10 mouse cellular contexts compared by ENCODE assay signal in the genomic region with DNA sequence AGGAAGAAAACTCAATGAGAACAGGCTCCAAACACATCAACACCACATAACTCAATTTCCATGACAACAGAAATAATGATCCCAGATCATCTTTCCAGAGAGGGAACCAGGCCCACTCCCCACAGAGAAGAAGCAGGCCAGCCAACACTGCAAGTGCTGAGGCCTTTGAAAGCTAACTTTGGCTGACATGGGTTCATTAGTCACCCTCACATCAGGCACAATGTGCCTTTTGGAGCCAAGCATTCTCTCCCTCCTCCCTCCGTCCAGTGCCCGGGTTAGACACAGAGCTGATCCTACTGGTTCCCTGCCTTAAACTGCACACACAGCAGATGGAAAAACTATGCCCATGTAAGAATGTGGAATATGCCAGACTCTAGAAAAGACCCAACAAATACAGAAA. TPM values are rescaled to one million over a fixed set of nuclear protein-coding genes. Genes with fewer than 3 reads are reported as not detected.
DNase-seq lines count a peak whose midpoint lies in the region; ATAC-seq and TF ChIP-seq lines count a peak whose summit lies in the region.
"Had no signal": no experiment of that assay in that cellular context is flagged by ENCODE, and none has a peak within 500 bp of the region (broad histone marks: within the 10 kb centered on the region; RNA-seq: fewer than 3 reads in every experiment).

No protein-coding gene starts in this region.

- H3K9ac ChIP-seq in midbrain, postnatal 0 days (replicated peaks; ENCODE audit: low read length, poor library complexity, severe bottlenecking): no peak overlapping the region
- H3K9ac ChIP-seq in midbrain, embryonic 15.5 days: no peak overlapping the region
- H3K9ac ChIP-seq: neural tube, embryonic 13.5 days had no signal

- DNase-seq in gastrocnemius, adult 2 months: peak; percentile 49
- no peak for DNase-seq in gastrocnemius, postnatal 4 days (ENCODE audit: low spot score in 2 of 2)
- peak; percentile 74 for DNase-seq in midbrain, postnatal 0 days (ENCODE audit: low spot score)
- peak; percentile 27 for DNase-seq in hindbrain, embryonic 10.5 days (ENCODE audit: low spot score)
- peak; percentile 54 for DNase-seq in skeletal muscle tissue, adult 2 months (ENCODE audit: low read depth, low spot score)
- no peak for DNase-seq in thymus, postnatal 0 days (ENCODE audit: low spot score)
- DNase-seq: kidney, postnatal 14 days had no signal

- no peak; the same call in 1 of the 2 replicates for ATAC-seq in midbrain, postnatal 0 days (ENCODE audit: low FRiP score)
- ATAC-seq in midbrain, embryonic 15.5 days (replicated peaks): no peak; the same call in 1 of the 2 replicates

- 0 out of 2 replicates have a peak, but pooled peaks cover 2% of the 10 kb centered on the region for H3K4me1 ChIP-seq in midbrain, postnatal 0 days (ENCODE audit: insufficient read depth, low read length)
- H3K4me1 ChIP-seq in midbrain, embryonic 15.5 days: no peaks in the 10 kb centered on the region
- peaks cover 16% of the 10 kb centered on the region for H3K4me1 ChIP-seq in hindbrain, embryonic 10.5 days (replicated peaks)

- H3K27me3 ChIP-seq in midbrain, postnatal 0 days (ENCODE audit: insufficient read depth, low read length): no peaks in the 10 kb centered on the region
- no peaks in the 10 kb centered on the region for H3K27me3 ChIP-seq in midbrain, embryonic 15.5 days (replicated peaks)
- H3K27me3 ChIP-seq in hindbrain, embryonic 10.5 days (ENCODE audit: insufficient read depth, poor library complexity, severe bottlenecking): no peaks in the 10 kb centered on the region
- H3K27me3 ChIP-seq: neural tube, embryonic 13.5 days had no signal

- H3K4me2 ChIP-seq in midbrain, postnatal 0 days (ENCODE audit: low read depth, low read length, poor library complexity, severe bottlenecking): no peak overlapping the region
- H3K4me2 ChIP-seq in midbrain, embryonic 15.5 days: no peak overlapping the region
- H3K4me2 ChIP-seq: neural tube, embryonic 13.5 days had no signal

- no peak for TF ChIP-seq CTCF in gastrocnemius, adult 2 months (IDR thresholded peaks at IDR 0.05)
- TF ChIP-seq CTCF in midbrain, postnatal 0 days (IDR thresholded peaks at IDR 0.05): no peak

- 36% methylated on average over 2 of the region's 2 CpGs for WGBS in midbrain, postnatal 0 days
- WGBS in midbrain, embryonic 15.5 days: 32% methylated on average over 2 of the region's 2 CpGs
- 52% methylated on average over 2 of the region's 2 CpGs for WGBS in hindbrain, embryonic 10.5 days

- intact Hi-C loops in gastrocnemius, adult 2 months (cut with DNase I): no loop called here

- no peaks in the 10 kb centered on the region for H3K36me3 ChIP-seq in midbrain, postnatal 0 days (ENCODE audit: insufficient read depth, low read length)
- H3K36me3 ChIP-seq in midbrain, embryonic 15.5 days (replicated peaks): no peaks in the 10 kb centered on the region
- H3K36me3 ChIP-seq in hindbrain, embryonic 10.5 days: peaks cover 7% of the 10 kb centered on the region
- H3K36me3 ChIP-seq: neural tube, embryonic 13.5 days had no signal

- H3K27ac ChIP-seq in gastrocnemius, adult 2 months: peak overlapping the region; percentile 67
- H3K27ac ChIP-seq in midbrain, postnatal 0 days (ENCODE audit: low read depth, low read length): no peak overlapping the region
- no peak overlapping the region for H3K27ac ChIP-seq in midbrain, embryonic 15.5 days
- H3K27ac ChIP-seq in hindbrain, embryonic 10.5 days: no peak overlapping the region
- H3K27ac ChIP-seq: heart, embryonic 10.5 days; neural tube, embryonic 13.5 days had no signal

- H3K9me3 ChIP-seq in midbrain, postnatal 0 days (ENCODE audit: low read length): no peaks in the 10 kb centered on the region
- no peaks in the 10 kb centered on the region for H3K9me3 ChIP-seq in midbrain, embryonic 15.5 days
- no peaks in the 10 kb centered on the region for H3K9me3 ChIP-seq in hindbrain, embryonic 10.5 days
- H3K9me3 ChIP-seq: heart, embryonic 10.5 days; neural tube, embryonic 13.5 days had no signal

- no peak overlapping the region for H3K4me3 ChIP-seq in gastrocnemius, adult 2 months
- H3K4me3 ChIP-seq in midbrain, postnatal 0 days (ENCODE audit: low read depth, low read length): no peak overlapping the region
- no peak overlapping the region for H3K4me3 ChIP-seq in midbrain, embryonic 15.5 days
- no peak overlapping the region for H3K4me3 ChIP-seq in hindbrain, embryonic 10.5 days
- H3K4me3 ChIP-seq: heart, embryonic 10.5 days; neural tube, embryonic 13.5 days had no signal

RNA-seq across cellular contexts. Expression of gene Fez2, which starts 8.1 kb away (rescaled TPM):
- total RNA-seq in gastrocnemius, adult 2 months (2021): 10 to 100 TPM; 58.2 to 65.3 TPM
- 10 to 100 TPM; 52.9 to 56.6 TPM for total RNA-seq in gastrocnemius, postnatal 4 days (2021)
- 46.2 and 51.6 TPM in 2 replicates for total RNA-seq in midbrain, postnatal 0 days (2014; rRNA removed)
- polyA plus RNA-seq in midbrain, postnatal 0 days (2015; fragmentation: Nextera tagmentation; extraction: Ambion mirVana): 60.4 and 66.5 TPM in 2 replicates
- 47.6 and 47.8 TPM in 2 replicates for polyA plus RNA-seq in midbrain, embryonic 15.5 days (2015; fragmentation: Nextera tagmentation; extraction: Ambion mirVana)
- 37.9 and 51.1 TPM in 2 replicates for polyA plus RNA-seq in hindbrain, embryonic 10.5 days (2016; fragmentation: Nextera tagmentation; extraction: Ambion mirVana)
- polyA plus RNA-seq in thymus, postnatal 0 days (2015; fragmentation: Nextera tagmentation; extraction: Ambion mirVana): 21.2 and 21.3 TPM in 2 replicates

Comparison
In these comparisons a context has a peak if more than half of its experiments do, and no peak if none do; other contexts are left out.
1. DNase-seq: peak in gastrocnemius, adult 2 months (single experiment), midbrain, postnatal 0 days (single experiment), hindbrain, embryonic 10.5 days (single experiment) and skeletal muscle tissue, adult 2 months (single experiment); none in gastrocnemius, postnatal 4 days (0 of 2) and thymus, postnatal 0 days (single experiment).